Mouse (Mus musculus): ENCODE measurements around the gene Lrrc43.

GRCm38 (mm10) chr5:123470784-123471400 is 18.2 kb upstream of the Lrrc43 start:
- no peak for TF ChIP-seq CTCF (IDR thresholded peaks at IDR 0.05; ENCODE audit: low read depth)
- TF ChIP-seq EP300 (IDR thresholded peaks at IDR 0.05; ENCODE audit: low read depth), result no peak

All from liver, postnatal 0 days (tissue).